Mouse (Mus musculus): ENCODE data around the gene Fdx1. TPM values are rescaled to one million over a fixed set of nuclear protein-coding genes. Genes with fewer than 3 reads are reported as not detected.

Gene Fdx1
- polyA plus RNA-seq, 1 experiment: 58.6 TPM

DNA sequence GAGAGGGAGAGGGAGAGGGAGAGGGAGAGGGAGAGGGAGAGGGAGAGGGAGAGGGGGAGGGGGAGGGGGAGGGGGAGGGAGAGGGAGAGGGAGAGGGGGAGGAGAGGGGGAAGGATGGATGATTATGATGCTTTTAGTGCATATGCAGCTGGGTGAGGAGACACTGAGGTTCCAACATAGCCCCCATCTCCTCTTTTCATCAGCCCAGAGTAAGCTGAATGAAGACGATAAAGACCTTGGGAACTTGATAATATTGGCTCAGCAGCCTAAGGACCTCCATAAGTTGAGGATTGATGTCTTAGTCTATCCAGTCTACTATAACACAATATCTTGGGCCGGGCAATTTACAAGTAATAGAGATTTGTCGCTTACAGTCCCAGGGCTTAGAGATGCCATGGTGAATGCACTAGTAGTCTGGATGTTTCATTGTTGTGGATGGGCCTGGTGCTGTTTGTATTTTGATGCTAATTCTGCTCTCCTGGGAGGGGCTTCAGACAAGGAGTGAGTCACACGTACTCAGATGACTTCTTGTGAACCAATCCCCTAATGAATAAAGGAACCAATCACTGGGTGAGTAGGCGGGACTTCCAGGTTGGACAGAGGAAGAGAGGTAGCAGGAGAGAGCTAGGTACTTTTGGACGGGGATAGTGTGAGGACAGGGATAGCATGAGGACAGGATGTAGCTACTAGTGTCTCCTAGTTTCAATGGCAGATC is 15.3 kb upstream of the Fdx1 start:
- Histone ChIP-seq H3K4me3 (ENCODE audit: control insufficient read depth, low read depth, low read length) (no peak overlapping the region), H3K36me3 (ENCODE audit: control insufficient read depth, insufficient read depth, low read length) (no peaks in the 10 kb centered on the region), H3K4me1 (ENCODE audit: control insufficient read depth, insufficient read depth, low read length) (no peaks in the 10 kb centered on the region), H3K27me3 (ENCODE audit: control insufficient read depth, insufficient read depth, low read length) (no peaks in the 10 kb centered on the region), H3K27ac (ENCODE audit: control insufficient read depth, insufficient read depth, low read depth, low read length) (no peak overlapping the region)
- TF ChIP-seq CTCF (IDR thresholded peaks at IDR 0.05; ENCODE audit: control insufficient read depth, insufficient read depth, insufficient replicate concordance, low read depth, low read length): no peak
- no peak for TF ChIP-seq POLR2A (IDR thresholded peaks at IDR 0.05; ENCODE audit: control insufficient read depth, low read depth, low read length)

DNA sequence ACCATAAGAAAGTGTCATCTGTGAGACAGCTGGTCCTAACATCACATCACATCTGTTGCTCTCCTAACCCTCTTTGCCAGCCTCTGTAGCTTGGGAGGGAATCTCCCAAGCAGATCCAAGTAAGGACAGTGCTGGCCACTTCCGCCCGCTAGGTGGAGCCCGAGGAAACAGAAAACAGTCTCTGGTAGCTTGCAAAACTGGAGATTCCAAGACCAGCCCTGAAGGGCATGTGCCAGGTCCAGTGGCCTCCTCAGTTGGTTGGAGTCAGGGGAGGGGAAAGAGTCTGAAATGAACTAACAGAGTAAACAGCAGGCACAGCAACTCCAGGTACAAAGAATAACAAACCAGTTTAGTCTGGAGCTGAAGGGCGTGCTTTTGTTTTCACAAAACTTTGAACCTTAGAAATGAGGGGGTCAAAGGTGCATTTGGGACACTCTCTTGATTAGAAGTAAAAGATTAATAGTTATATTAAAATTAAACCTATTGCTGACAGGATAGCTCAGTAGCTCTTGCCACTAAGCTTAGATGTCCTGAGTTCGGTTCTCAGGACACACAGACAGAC is 14.2 kb upstream of the Fdx1 start:
- Histone ChIP-seq H3K4me3 (ENCODE audit: control insufficient read depth, low read depth, low read length) (no peak overlapping the region), H3K27me3 (ENCODE audit: control insufficient read depth, insufficient read depth, low read length) (no peaks in the 10 kb centered on the region), H3K4me1 (ENCODE audit: control insufficient read depth, insufficient read depth, low read length) (no peaks in the 10 kb centered on the region), H3K27ac (ENCODE audit: control insufficient read depth, insufficient read depth, low read depth, low read length) (no peak overlapping the region), H3K36me3 (ENCODE audit: control insufficient read depth, insufficient read depth, low read length) (no peaks in the 10 kb centered on the region)
- no peak for TF ChIP-seq POLR2A (IDR thresholded peaks at IDR 0.05; ENCODE audit: control insufficient read depth, low read depth, low read length)
- TF ChIP-seq CTCF (IDR thresholded peaks at IDR 0.05; ENCODE audit: control insufficient read depth, insufficient read depth, insufficient replicate concordance, low read depth, low read length): peak; percentile 61; the same call in 1 of the 2 replicates

DNA sequence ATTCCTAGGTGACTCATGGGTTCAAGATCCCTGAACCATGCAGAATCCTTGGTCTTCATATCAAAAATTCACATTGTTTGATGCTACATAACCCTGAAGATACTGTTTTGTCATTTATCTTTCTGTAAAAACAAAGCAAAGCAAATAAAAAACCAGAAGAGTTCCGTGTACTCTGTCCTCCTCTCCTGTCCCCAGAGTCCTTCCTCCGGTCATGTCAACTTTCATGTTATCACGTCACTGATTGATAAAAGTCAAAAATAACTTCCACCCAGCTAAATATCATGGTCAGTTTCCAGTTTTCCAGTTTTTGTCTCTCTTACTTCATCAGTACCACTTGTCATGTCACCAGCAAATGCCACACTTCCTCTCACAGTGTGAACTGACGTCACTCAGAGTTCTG is 11.5 kb upstream of the Fdx1 start:
- TF ChIP-seq POLR2A (IDR thresholded peaks at IDR 0.05; ENCODE audit: control insufficient read depth, low read depth, low read length) (no peak), CTCF (IDR thresholded peaks at IDR 0.05; ENCODE audit: control insufficient read depth, insufficient read depth, insufficient replicate concordance, low read depth, low read length) (no peak)
- Histone ChIP-seq H3K4me1 (ENCODE audit: control insufficient read depth, insufficient read depth, low read length) (no peaks in the 10 kb centered on the region), H3K27ac (ENCODE audit: control insufficient read depth, insufficient read depth, low read depth, low read length) (no peak overlapping the region), H3K4me3 (ENCODE audit: control insufficient read depth, low read depth, low read length) (no peak overlapping the region), H3K36me3 (ENCODE audit: control insufficient read depth, insufficient read depth, low read length) (no peaks in the 10 kb centered on the region), H3K27me3 (ENCODE audit: control insufficient read depth, insufficient read depth, low read length) (no peaks in the 10 kb centered on the region)

GRCm38 (mm10) chr9:51973846-51974245 is 10.5 kb upstream of the Fdx1 start:
- no peak for TF ChIP-seq CTCF (IDR thresholded peaks at IDR 0.05; ENCODE audit: control insufficient read depth, insufficient read depth, insufficient replicate concordance, low read depth, low read length)
- TF ChIP-seq POLR2A (IDR thresholded peaks at IDR 0.05; ENCODE audit: control insufficient read depth, low read depth, low read length): no peak
- no peak overlapping the region for H3K4me3 ChIP-seq (ENCODE audit: control insufficient read depth, low read depth, low read length)
- no peaks in the 10 kb centered on the region for H3K4me1 ChIP-seq (ENCODE audit: control insufficient read depth, insufficient read depth, low read length)

DNA sequence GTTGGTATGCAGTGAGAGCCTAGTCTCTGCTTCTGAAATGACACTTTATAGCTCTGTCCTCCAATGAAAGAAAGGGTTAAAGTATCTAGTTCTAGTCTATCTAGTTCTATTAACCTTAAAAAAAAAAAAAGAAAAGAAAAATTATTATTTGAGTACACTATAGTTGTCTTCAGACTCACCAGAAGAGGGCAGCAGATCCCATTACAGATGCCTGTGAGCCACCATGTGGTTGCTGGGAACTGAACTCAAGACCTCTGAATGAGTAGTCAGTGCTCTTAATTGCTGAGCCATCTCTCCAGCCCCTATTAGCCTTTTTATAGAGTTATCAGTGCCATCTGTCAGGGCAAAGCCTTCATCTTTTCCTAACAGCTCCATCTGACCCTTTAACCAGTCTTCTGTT is 3.0 kb upstream of the Fdx1 start:
- Histone ChIP-seq H3K36me3 (ENCODE audit: control insufficient read depth, insufficient read depth, low read length) (no peaks in the 10 kb centered on the region), H3K27me3 (ENCODE audit: control insufficient read depth, insufficient read depth, low read length) (no peaks in the 10 kb centered on the region), H3K4me1 (ENCODE audit: control insufficient read depth, insufficient read depth, low read length) (no peaks in the 10 kb centered on the region), H3K4me3 (ENCODE audit: control insufficient read depth, low read depth, low read length) (no peak overlapping the region), H3K27ac (ENCODE audit: control insufficient read depth, insufficient read depth, low read depth, low read length) (no peak overlapping the region)
- TF ChIP-seq CTCF (IDR thresholded peaks at IDR 0.05; ENCODE audit: control insufficient read depth, insufficient read depth, insufficient replicate concordance, low read depth, low read length): no peak
- TF ChIP-seq POLR2A (IDR thresholded peaks at IDR 0.05; ENCODE audit: control insufficient read depth, low read depth, low read length): no peak

More at GRCm38 (mm10) chr9:51973846-51974245, 10.5 kb upstream of the Fdx1 start:
- H3K27ac ChIP-seq (ENCODE audit: control insufficient read depth, insufficient read depth, low read depth, low read length): no peak overlapping the region
- no peaks in the 10 kb centered on the region for H3K27me3 ChIP-seq (ENCODE audit: control insufficient read depth, insufficient read depth, low read length)
- H3K36me3 ChIP-seq (ENCODE audit: control insufficient read depth, insufficient read depth, low read length): no peaks in the 10 kb centered on the region

GRCm38 (mm10) chr9:51964110-51964509 is 754 bp upstream of the Fdx1 start:
- no peak for TF ChIP-seq POLR2A (IDR thresholded peaks at IDR 0.05; ENCODE audit: control insufficient read depth, low read depth, low read length)
- TF ChIP-seq CTCF (IDR thresholded peaks at IDR 0.05; ENCODE audit: control insufficient read depth, insufficient read depth, insufficient replicate concordance, low read depth, low read length): no peak
- Histone ChIP-seq H3K36me3 (ENCODE audit: control insufficient read depth, insufficient read depth, low read length) (no peaks in the 10 kb centered on the region), H3K4me3 (ENCODE audit: control insufficient read depth, low read depth, low read length) (peak overlapping the region; percentile 48), H3K4me1 (ENCODE audit: control insufficient read depth, insufficient read depth, low read length) (no peaks in the 10 kb centered on the region), H3K27ac (ENCODE audit: control insufficient read depth, insufficient read depth, low read depth, low read length) (peak overlapping the region; percentile 7), H3K27me3 (ENCODE audit: control insufficient read depth, insufficient read depth, low read length) (no peaks in the 10 kb centered on the region)

- Histone ChIP-seq H3K27ac (ENCODE audit: control insufficient read depth, insufficient read depth, low read depth, low read length) (peak overlapping the region; percentile 43), H3K36me3 (ENCODE audit: control insufficient read depth, insufficient read depth, low read length) (no peaks in the 10 kb centered on the region), H3K4me3 (ENCODE audit: control insufficient read depth, low read depth, low read length) (peak overlapping the region; percentile 40), H3K27me3 (ENCODE audit: control insufficient read depth, insufficient read depth, low read length) (no peaks in the 10 kb centered on the region), H3K4me1 (ENCODE audit: control insufficient read depth, insufficient read depth, low read length) (no peaks in the 10 kb centered on the region)
- TF ChIP-seq POLR2A (IDR thresholded peaks at IDR 0.05; ENCODE audit: control insufficient read depth, low read depth, low read length) (no peak), CTCF (IDR thresholded peaks at IDR 0.05; ENCODE audit: control insufficient read depth, insufficient read depth, insufficient replicate concordance, low read depth, low read length) (no peak)
Measured at GRCm38 (mm10) chr9:51961190-51961909, 2.0 kb downstream of the Fdx1 start.

All from testis, adult 2 months (tissue).